Mouse (Mus musculus) E14TG2a.4 (cell line): ENCODE results near the gene Sart3.
"Not testable (repeated sequence)": the region's sequence is repeated elsewhere in the genome, so short reads cannot be mapped to it uniquely, and the experiment has no call there.

Source experiments
- H3K27me3 ChIP-seq: 2 replicates; pipeline ENCODE4 v1.6.1; 2014; ENCODE audit warnings: low read length, control low read depth; ENCODE audit not compliant: insufficient read depth
- H3K36me3 ChIP-seq: 2 replicates; pipeline ENCODE4 v1.6.1; 2014; ENCODE audit warnings: low read length, control low read depth; ENCODE audit not compliant: insufficient read depth
- H3K4me1 ChIP-seq: replicated peaks from 2 replicates; pipeline ENCODE4 v1.6.1; 2014; ENCODE audit warnings: low read depth, low read length, control low read depth
- H3K4me3 ChIP-seq: replicated peaks from 2 replicates; pipeline ENCODE4 v1.5.1; 2014; ENCODE audit warnings: mild to moderate bottlenecking, low read length
- H3K9me3 ChIP-seq: 2 replicates; pipeline ENCODE4 v1.6.1; 2014; ENCODE audit warnings: low read length, control low read depth
- CTCF ChIP-seq: conservative IDR thresholded peaks from 2 replicates; pipeline ENCODE4 v1.5.1; 2014; ENCODE audit warnings: low read length
- NANOG ChIP-seq: IDR thresholded peaks from 2 replicates; pipeline ENCODE4 v1.6.1; 2014; ENCODE audit warnings: borderline replicate concordance, low read length, mixed read lengths
- POU5F1 ChIP-seq: IDR thresholded peaks from 2 replicates; pipeline ENCODE4 v1.6.1; 2014; ENCODE audit warnings: low read length, borderline replicate concordance

Sart3 gene

DNA sequence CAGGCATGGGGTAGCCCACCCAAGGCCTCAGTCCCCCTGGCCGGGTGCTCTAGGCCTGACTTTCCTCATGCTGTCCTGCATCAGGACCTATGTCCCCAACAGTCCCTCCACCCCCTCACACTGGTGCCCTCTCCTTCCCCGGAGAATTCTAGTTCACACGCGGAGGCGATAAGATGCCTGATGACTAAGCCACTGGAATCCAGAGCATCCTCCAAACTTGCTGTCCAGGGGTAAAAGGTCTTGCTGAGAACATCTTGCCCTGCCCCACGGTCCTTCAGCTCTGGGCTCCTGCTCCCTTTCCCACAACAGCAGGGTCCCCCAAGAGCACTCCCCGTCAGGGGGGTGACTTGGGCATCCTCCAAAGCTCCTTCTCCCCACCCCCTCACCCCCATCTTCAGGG lies 10.3 kb upstream of the Sart3 start:
- no peak for TF ChIP-seq CTCF
- TF ChIP-seq NANOG = no peak
- TF ChIP-seq POU5F1 = no peak
- peaks cover 17% of the 10 kb centered on the region for H3K36me3 ChIP-seq
- no peaks in the 10 kb centered on the region for H3K9me3 ChIP-seq
- H3K27me3 ChIP-seq = peaks cover 21% of the 10 kb centered on the region
- H3K4me3 ChIP-seq = no peak overlapping the region
- peaks cover 26% of the 10 kb centered on the region for H3K4me1 ChIP-seq

DNA sequence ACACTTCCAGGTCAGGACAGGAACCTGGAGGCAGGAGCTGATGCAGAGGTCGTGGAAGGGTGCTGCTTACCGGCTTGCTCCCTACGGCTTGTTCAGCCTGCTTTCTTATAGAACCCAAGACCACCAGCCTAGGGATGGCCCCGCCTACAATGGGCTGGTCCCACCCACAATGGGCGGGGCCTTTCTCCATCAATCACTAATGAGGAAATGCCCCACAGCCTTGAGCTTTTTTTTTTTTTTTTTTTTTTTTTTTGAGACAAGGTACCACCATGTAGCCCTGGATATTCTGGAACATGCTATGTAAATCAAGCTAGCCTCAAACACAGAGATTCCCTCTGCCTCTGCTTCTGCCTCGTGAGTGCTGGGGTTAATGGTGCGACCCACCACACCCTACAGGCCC lies 9.6 kb upstream of the Sart3 start:
- peaks cover 18% of the 10 kb centered on the region for H3K27me3 ChIP-seq
- no peak for TF ChIP-seq CTCF
- no peak for TF ChIP-seq NANOG
- no peak for TF ChIP-seq POU5F1
- no peaks in the 10 kb centered on the region for H3K9me3 ChIP-seq
- peaks cover 29% of the 10 kb centered on the region for H3K4me1 ChIP-seq
- no peak overlapping the region for H3K4me3 ChIP-seq
- peaks cover 24% of the 10 kb centered on the region for H3K36me3 ChIP-seq

- Histone ChIP-seq H3K27me3 (peaks cover 14% of the 10 kb centered on the region), H3K9me3 (no peaks in the 10 kb centered on the region), H3K4me1 (peaks cover 36% of the 10 kb centered on the region), H3K4me3 (no peak overlapping the region), H3K36me3 (peaks cover 30% of the 10 kb centered on the region)
- no peak for TF ChIP-seq CTCF
- TF ChIP-seq POU5F1 = no peak
- no peak for TF ChIP-seq NANOG
Measured at GRCm38 (mm10) chr5:113781254-113781653, 8.9 kb upstream of the Sart3 start.

- no peak overlapping the region for H3K4me3 ChIP-seq
- TF ChIP-seq POU5F1 = no peak
- H3K36me3 ChIP-seq = peaks cover 35% of the 10 kb centered on the region
- peaks cover 39% of the 10 kb centered on the region for H3K4me1 ChIP-seq
- H3K27me3 ChIP-seq = peaks cover 14% of the 10 kb centered on the region
- H3K9me3 ChIP-seq = no peaks in the 10 kb centered on the region
Measured at GRCm38 (mm10) chr5:113780763-113781162, 8.5 kb upstream of the Sart3 start.

DNA sequence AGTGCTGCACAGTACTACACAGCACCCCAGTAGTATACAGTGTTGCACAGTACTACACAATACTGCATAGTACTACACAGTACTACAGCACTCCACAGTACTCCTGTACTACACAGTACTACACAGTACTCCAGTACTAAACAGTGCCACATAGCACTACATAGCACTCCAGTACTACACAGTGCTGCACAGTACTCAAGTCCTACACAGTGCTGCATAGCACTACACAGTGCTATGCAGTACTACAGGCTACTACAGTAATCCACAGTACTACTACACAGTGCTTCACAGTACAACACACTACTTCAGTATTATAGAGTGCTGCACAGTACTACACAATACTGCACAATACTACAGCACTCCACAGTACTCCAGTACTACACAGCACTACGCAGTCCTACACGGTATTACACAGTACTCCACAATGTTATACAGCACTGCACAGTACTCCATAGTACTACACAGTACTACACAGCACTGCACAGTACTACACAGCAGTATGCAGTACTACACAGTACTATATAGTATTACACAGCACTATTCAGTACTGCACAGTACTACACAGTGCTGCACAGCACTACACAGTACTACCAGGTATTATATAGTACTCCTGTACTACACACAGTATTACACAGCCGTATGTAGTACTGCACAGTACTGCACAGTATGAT lies 7.9 kb upstream of the Sart3 start:
- H3K36me3 ChIP-seq = peaks cover 41% of the 10 kb centered on the region
- peaks cover 39% of the 10 kb centered on the region for H3K4me1 ChIP-seq
- no peaks in the 10 kb centered on the region for H3K9me3 ChIP-seq
- peaks cover 14% of the 10 kb centered on the region for H3K27me3 ChIP-seq
- no peak overlapping the region for H3K4me3 ChIP-seq
- no peak for TF ChIP-seq NANOG
- no peak for TF ChIP-seq POU5F1

GRCm38 (mm10) chr5:113779569-113779968 lies 7.3 kb upstream of the Sart3 start:
- Histone ChIP-seq H3K4me3 (no peak overlapping the region), H3K9me3 (no peaks in the 10 kb centered on the region), H3K36me3 (peaks cover 47% of the 10 kb centered on the region), H3K27me3 (peaks cover 14% of the 10 kb centered on the region), H3K4me1 (peaks cover 34% of the 10 kb centered on the region)
- no peak for TF ChIP-seq POU5F1
- TF ChIP-seq NANOG = no peak
- no peak for TF ChIP-seq CTCF

GRCm38 (mm10) chr5:113777728-113778127 lies 5.4 kb upstream of the Sart3 start:
- H3K27me3 ChIP-seq, H3K9me3 ChIP-seq, H3K4me3 ChIP-seq: not testable (repeated sequence)
- H3K36me3 ChIP-seq = peaks cover 55% of the 10 kb centered on the region
- peaks cover 35% of the 10 kb centered on the region for H3K4me1 ChIP-seq

- TF ChIP-seq CTCF = no peak
- TF ChIP-seq NANOG = no peak
- no peak for TF ChIP-seq POU5F1
- Histone ChIP-seq H3K4me1 (peaks cover 35% of the 10 kb centered on the region), H3K4me3 (no peak overlapping the region), H3K9me3 (no peaks in the 10 kb centered on the region), H3K27me3 (no peaks in the 10 kb centered on the region), H3K36me3 (peaks cover 55% of the 10 kb centered on the region)
Measured at GRCm38 (mm10) chr5:113776896-113777226, 4.6 kb upstream of the Sart3 start.

GRCm38 (mm10) chr5:113776128-113776895 lies 4.0 kb upstream of the Sart3 start:
- no peaks in the 10 kb centered on the region for H3K9me3 ChIP-seq
- no peaks in the 10 kb centered on the region for H3K27me3 ChIP-seq
- H3K4me1 ChIP-seq = peaks cover 35% of the 10 kb centered on the region
- peaks cover 55% of the 10 kb centered on the region for H3K36me3 ChIP-seq
- no peak overlapping the region for H3K4me3 ChIP-seq
- no peak for TF ChIP-seq NANOG
- TF ChIP-seq POU5F1 = no peak
- TF ChIP-seq CTCF = no peak
